ENCODE assay signal across 8 mouse cellular contexts in genomic region chr4:126130502-126130901, GRCm38 (mm10). TPM values are rescaled to one million over a fixed set of nuclear protein-coding genes. Genes with fewer than 3 reads are reported as not detected.
A peak's percentile ranks its signal among the peaks of the same experiment; 100 is the strongest.
DNase-seq lines count a peak whose midpoint lies in the region; ATAC-seq and TF ChIP-seq lines count a peak whose summit lies in the region.

No protein-coding gene starts in this region.

- H3K9me3 ChIP-seq in embryonic facial prominence, embryonic 10.5 days, result no peaks in the 10 kb centered on the region
- H3K9me3 ChIP-seq in kidney, embryonic 15.5 days (replicated peaks), result no peaks in the 10 kb centered on the region

- no peak for TF ChIP-seq CTCF in gastrocnemius, adult 2 months (IDR thresholded peaks at IDR 0.05)
- no peak for TF ChIP-seq CTCF in cerebellum, adult 2 months (IDR thresholded peaks at IDR 0.05; ENCODE audit: borderline replicate concordance, insufficient read depth, low read depth, low read length)

- no peak overlapping the region for H3K4me3 ChIP-seq in gastrocnemius, adult 2 months
- no peak overlapping the region for H3K4me3 ChIP-seq in embryonic facial prominence, embryonic 10.5 days
- H3K4me3 ChIP-seq in kidney, embryonic 15.5 days (replicated peaks), result no peak overlapping the region
- H3K4me3 ChIP-seq in cerebellum, adult 2 months (replicated peaks; ENCODE audit: insufficient read depth, low read depth, low read length), result no peak overlapping the region

- peaks cover 46% of the 10 kb centered on the region for H3K4me1 ChIP-seq in embryonic facial prominence, embryonic 10.5 days
- H3K4me1 ChIP-seq in kidney, embryonic 15.5 days, result peaks cover 48% of the 10 kb centered on the region
- H3K4me1 ChIP-seq in cerebellum, adult 2 months (ENCODE audit: control insufficient read depth, insufficient read depth, low read length), result peaks cover 24% of the 10 kb centered on the region

- H3K4me2 ChIP-seq in kidney, embryonic 15.5 days, result peak overlapping the region; percentile 20

- 40% methylated on average over 11 of the region's 11 CpGs for WGBS in embryonic facial prominence, embryonic 10.5 days
- 22% methylated on average over 11 of the region's 11 CpGs for WGBS in kidney, embryonic 15.5 days
- 56% methylated on average over 11 of the region's 11 CpGs for WGBS in cerebellum, adult 2 months

- peak overlapping the region; percentile 81 for H3K27ac ChIP-seq in gastrocnemius, adult 2 months
- peak overlapping the region; percentile 74 for H3K27ac ChIP-seq in embryonic facial prominence, embryonic 10.5 days (replicated peaks)
- H3K27ac ChIP-seq in kidney, embryonic 15.5 days, result peak overlapping the region; percentile 92
- no peak overlapping the region for H3K27ac ChIP-seq in cerebellum, adult 2 months (ENCODE audit: insufficient read depth, low read length)

- H3K9ac ChIP-seq in kidney, embryonic 15.5 days, result no peak overlapping the region

- ATAC-seq in kidney, embryonic 15.5 days (replicated peaks; ENCODE audit: low FRiP score), result peak; percentile 60

- H3K36me3 ChIP-seq in embryonic facial prominence, embryonic 10.5 days (replicated peaks), result peaks cover 92% of the 10 kb centered on the region
- H3K36me3 ChIP-seq in kidney, embryonic 15.5 days, result peaks cover 58% of the 10 kb centered on the region

- H3K27me3 ChIP-seq in embryonic facial prominence, embryonic 10.5 days (replicated peaks; ENCODE audit: low read depth, poor library complexity, severe bottlenecking), result no peaks in the 10 kb centered on the region
- H3K27me3 ChIP-seq in kidney, embryonic 15.5 days, result no peaks in the 10 kb centered on the region
- no peaks in the 10 kb centered on the region for H3K27me3 ChIP-seq in cerebellum, adult 2 months (ENCODE audit: control insufficient read depth, insufficient read depth, low read length)

- no peak for DNase-seq in gastrocnemius, adult 2 months
- no peak for DNase-seq in gastrocnemius, postnatal 10 days
- DNase-seq in embryonic facial prominence, embryonic 10.5 days (ENCODE audit: low spot score), result peak; percentile 54
- peak; percentile 51 for DNase-seq in lung, postnatal 14 days
- DNase-seq in cerebellum, adult 2 months, result no peak
- DNase-seq in MN1 (ENCODE audit: low spot score), result no peak
- no peak for DNase-seq in adrenal gland, postnatal 36 days

- intact Hi-C loops in gastrocnemius, adult 2 months (cut with DNase I), result no loop called here

- TF ChIP-seq POLR2A in cerebellum, adult 2 months (IDR thresholded peaks at IDR 0.05; ENCODE audit: borderline replicate concordance, insufficient read depth, low read length), result no peak

RNA-seq across cellular contexts. Expression of gene Eva1b, which starts 17.0 kb away (rescaled TPM):
- 1 to 10 TPM; 2.9 to 4.4 TPM for total RNA-seq in gastrocnemius, adult 2 months (2021)
- 10 to 100 TPM; 20.0 to 25.5 TPM for total RNA-seq in gastrocnemius, postnatal 10 days (2021)
- 37.1 and 38.9 TPM in 2 replicates for polyA plus RNA-seq in embryonic facial prominence, embryonic 10.5 days (2016; fragmentation: Nextera tagmentation; extraction: Ambion mirVana)
- polyA plus RNA-seq in kidney, embryonic 15.5 days (2015; fragmentation: Nextera tagmentation; extraction: Ambion mirVana), result 90.0 and 98.5 TPM in 2 replicates
- 9.0 and 9.2 TPM in 2 replicates for polyA plus RNA-seq in cerebellum, adult 2 months (2012; rRNA removed)
- 10 to 100 TPM; 24.1 to 29.0 TPM for total RNA-seq in adrenal gland, postnatal 36 days (2021)

RNA-seq across cellular contexts. Expression of gene Stk40, which starts 26.7 kb away (rescaled TPM):
- 100 to 1,000 TPM; 102 to 108 TPM for total RNA-seq in gastrocnemius, adult 2 months (2021)
- total RNA-seq in gastrocnemius, postnatal 10 days (2021), result 10 to 100 TPM; 28.8 to 39.5 TPM
- polyA plus RNA-seq in embryonic facial prominence, embryonic 10.5 days (2016; fragmentation: Nextera tagmentation; extraction: Ambion mirVana), result 43.8 and 44.5 TPM in 2 replicates
- 38.2 and 41.3 TPM in 2 replicates for polyA plus RNA-seq in kidney, embryonic 15.5 days (2015; fragmentation: Nextera tagmentation; extraction: Ambion mirVana)
- 23.3 and 24.9 TPM in 2 replicates for polyA plus RNA-seq in cerebellum, adult 2 months (2012; rRNA removed)
- total RNA-seq in adrenal gland, postnatal 36 days (2021), result 10 to 100 TPM; 52.4 to 63.1 TPM

RNA-seq across cellular contexts. Expression of gene Sh3d21, which starts 32.8 kb away (rescaled TPM):
- total RNA-seq in gastrocnemius, adult 2 months (2021), result 1 to 10 TPM in 1 of 2 experiments, under 1 TPM in 1; 0.97 to 1.2 TPM
- 1 to 10 TPM; 1.2 to 1.4 TPM for total RNA-seq in gastrocnemius, postnatal 10 days (2021)
- 2.0 and 3.1 TPM in 2 replicates for polyA plus RNA-seq in embryonic facial prominence, embryonic 10.5 days (2016; fragmentation: Nextera tagmentation; extraction: Ambion mirVana)
- 8.3 and 9.5 TPM in 2 replicates for polyA plus RNA-seq in kidney, embryonic 15.5 days (2015; fragmentation: Nextera tagmentation; extraction: Ambion mirVana)
- 1.6 and 2.0 TPM in 2 replicates for polyA plus RNA-seq in cerebellum, adult 2 months (2012; rRNA removed)
- 1 to 10 TPM; 2.9 to 3.8 TPM for total RNA-seq in adrenal gland, postnatal 36 days (2021)

RNA-seq across cellular contexts. Expression of gene Lsm10, which starts 34.1 kb away (rescaled TPM):
- total RNA-seq in gastrocnemius, adult 2 months (2021), result 1 to 10 TPM; 7.3 to 7.4 TPM
- total RNA-seq in gastrocnemius, postnatal 10 days (2021), result 10 to 100 TPM in 1 of 2 experiments, 1 to 10 TPM in 1; 8.0 to 10.8 TPM
- polyA plus RNA-seq in embryonic facial prominence, embryonic 10.5 days (2016; fragmentation: Nextera tagmentation; extraction: Ambion mirVana), result 44.9 and 48.5 TPM in 2 replicates
- 51.8 and 52.9 TPM in 2 replicates for polyA plus RNA-seq in kidney, embryonic 15.5 days (2015; fragmentation: Nextera tagmentation; extraction: Ambion mirVana)
- 21.4 and 28.8 TPM in 2 replicates for polyA plus RNA-seq in cerebellum, adult 2 months (2012; rRNA removed)
- total RNA-seq in adrenal gland, postnatal 36 days (2021), result 10 to 100 TPM; 21.8 to 40.1 TPM

Comparison
In these comparisons a context has a peak if more than half of its experiments do, and no peak if none do; other contexts are left out.
1. DNase-seq: peak in embryonic facial prominence, embryonic 10.5 days (single experiment) and lung, postnatal 14 days (single experiment); none in gastrocnemius, adult 2 months (single experiment), gastrocnemius, postnatal 10 days (single experiment), cerebellum, adult 2 months (0 of 2), MN1 (single experiment) and adrenal gland, postnatal 36 days (0 of 2).